Mouse (Mus musculus): ENCODE results near the gene Pi4k2b.
"Not testable (repeated sequence)": the region's sequence is repeated elsewhere in the genome, so short reads cannot be mapped to it uniquely, and the experiment has no call there.

Pi4k2b gene

DNA sequence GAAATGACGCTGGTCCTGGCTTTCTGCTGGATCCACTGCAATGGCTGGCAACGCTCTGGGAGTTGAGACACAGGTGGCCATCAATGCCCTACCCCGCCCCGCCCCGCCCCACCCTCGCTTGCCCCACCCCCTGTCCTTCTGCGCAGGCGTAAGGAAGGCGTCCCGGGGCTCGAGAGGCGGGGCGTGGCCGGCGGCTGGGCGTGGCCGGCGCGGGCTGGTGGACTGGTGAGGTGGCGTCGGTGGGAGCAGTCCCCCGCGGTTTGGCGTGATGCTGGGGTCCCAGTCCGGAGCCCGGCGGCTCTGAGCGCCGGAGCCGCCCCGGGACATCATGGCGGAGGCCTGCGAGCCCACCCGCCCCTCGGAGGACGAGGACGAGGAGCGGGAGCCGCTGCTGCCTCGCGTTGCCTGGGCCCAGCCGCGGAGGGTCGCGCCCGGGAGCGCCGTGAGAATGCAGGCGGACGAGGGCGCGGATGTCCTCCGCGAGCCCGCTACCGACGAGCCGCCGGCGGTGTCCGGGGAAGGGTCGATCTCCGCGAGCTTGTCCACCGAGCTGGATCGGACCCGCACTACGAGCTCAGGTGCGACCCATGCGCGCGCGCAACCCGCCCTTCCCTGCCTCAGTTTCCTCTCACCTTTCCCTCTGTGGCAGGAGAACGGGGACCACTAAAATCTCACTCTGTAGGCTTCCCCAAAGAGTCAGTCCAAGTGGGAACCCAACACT lies at the start of gene Pi4k2b:
Gene Pi4k2b, plus strand, starts transcription at position 184 of the 721 bp plus-strand sequence.
- peak; percentile 38 for DNase-seq (ENCODE audit: low spot score)

DNA sequence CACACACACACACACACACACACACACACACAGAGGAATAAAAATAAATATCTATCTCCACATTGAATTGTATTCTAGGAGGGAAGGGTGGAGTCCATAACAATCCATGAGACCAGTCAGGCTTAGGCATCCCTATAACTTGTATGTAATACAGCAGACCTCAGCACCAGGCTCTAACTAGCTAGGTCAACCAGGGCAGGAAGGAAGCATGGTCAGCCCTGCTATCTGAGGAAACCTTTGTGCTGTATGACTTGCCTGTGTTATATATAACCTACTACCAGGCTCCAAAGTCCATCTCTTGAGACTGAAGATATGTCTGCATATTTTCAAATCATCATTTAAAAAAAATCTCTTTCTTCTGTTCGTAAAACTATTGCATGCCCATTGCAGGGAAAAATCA lies 44.1 kb upstream of the Pi4k2b start:
- DNase-seq (ENCODE audit: low spot score) = no peak

DNA sequence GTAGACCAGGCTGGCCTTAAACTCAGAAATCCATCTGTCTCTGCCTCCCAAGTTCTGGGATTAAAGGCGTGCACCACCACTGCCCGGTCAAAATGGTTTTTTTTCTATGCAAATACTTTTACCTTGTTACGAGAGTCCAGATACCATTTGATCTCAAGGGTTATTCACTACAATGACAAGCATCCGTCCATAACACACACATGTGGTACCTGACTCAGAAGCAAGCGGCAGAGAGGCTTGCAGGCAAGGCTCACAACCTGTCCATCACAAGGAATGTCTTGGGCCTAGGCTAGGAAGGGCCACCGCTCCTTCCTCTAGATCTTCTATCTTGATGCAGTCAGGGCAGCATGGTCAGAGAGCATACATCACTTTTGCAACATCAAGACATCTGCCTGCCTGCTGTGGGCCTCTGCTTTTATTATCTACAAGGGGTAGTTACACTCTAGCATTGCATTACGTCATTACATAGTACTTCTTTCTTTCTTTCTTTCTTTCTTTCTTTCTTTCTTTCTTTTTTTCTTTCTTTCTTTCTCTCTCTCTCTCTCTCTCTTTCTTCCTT lies 43.4 kb upstream of the Pi4k2b start:
- DNase-seq (ENCODE audit: low spot score) = not testable (repeated sequence)

DNA sequence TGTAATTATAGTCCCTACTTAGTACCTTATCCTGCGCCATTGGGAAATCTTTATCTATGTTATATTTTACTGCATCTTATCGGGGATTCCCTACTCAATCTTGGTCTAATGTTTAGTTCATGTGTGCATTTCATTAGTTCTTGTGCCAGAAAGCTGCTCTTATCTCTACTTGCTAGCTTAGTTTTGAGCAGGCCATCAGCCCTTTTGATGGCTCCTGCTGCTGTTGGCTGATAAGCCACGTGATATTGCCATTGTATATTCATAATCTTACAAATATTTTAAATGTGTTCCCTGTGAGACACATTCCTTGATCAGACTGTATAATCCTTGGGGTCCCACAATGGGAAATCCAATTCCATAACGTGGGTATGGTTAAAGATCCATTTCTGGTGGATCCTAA lies 36.8 kb upstream of the Pi4k2b start:
- no peak for DNase-seq (ENCODE audit: low spot score)

DNA sequence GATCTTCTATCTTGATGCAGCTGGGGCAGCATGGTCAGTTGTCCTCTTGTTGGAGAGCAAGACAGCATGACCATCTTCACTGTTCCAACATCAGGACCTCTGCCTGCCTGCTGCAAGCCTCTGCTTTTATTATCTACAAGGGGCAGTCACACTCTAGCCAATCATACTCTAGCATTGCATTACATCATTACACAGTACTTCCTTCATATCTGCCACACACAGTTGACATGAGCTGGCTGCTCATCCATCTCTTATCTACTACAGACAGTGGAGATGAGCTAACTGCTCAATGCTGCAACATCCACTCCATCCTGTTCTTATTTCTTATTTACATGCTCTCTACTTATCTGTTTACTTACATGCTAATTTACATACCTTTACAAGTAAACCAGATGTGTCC lies 28.7 kb upstream of the Pi4k2b start:
- no peak for DNase-seq (ENCODE audit: low spot score)

DNA sequence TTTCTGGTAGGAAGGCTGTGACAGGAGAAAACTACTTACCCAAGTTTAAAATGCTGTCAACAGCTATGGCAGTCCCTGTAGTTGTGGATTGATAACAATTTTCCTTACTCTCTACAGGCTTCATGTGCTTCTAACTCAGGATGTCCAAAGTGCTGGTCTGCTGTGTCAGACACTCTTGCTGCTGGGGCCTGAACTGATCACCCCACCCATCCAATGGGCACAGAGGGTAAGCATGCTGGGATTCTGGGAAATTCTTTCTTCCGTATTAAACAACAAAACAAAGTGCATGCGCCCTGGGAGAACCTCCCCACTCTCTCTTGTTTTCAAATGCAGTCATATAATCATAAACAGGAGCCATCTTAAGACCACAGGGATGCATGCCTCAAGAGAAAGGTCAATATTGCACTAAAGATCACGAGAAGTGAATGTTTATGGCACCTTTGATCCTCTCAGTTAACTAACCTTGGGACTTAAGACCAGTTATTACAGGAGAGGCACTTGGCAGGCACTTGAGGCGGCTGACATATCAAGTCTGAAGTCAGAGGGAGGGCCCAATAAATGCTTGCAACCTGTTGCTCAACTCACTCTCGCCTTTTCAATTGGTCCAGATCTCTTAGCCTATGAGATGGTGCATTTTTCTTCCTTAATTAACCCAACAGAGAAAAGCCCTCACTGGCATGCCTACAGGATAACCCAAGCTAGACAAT lies 24.5 kb upstream of the Pi4k2b start:
- no peak for DNase-seq (ENCODE audit: low spot score)

DNA sequence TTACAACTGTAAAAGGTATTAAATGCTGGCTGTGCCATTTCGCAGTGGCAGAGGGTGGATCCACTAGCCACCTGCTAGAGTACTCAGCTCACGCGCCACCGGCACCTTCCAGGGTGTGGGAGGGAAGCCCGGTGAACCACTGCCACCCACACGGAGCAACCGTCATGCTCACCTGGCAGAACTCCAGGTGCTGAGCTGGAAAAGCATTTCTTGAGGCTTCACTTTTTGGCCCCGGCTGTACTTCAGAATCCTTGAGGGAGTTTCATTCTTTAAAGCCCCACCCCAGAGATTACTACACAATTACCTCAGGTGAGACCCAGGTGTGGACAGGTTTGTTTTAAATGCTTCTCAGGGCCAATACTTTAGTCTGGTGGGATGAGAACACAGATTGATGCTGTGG lies 20.4 kb upstream of the Pi4k2b start:
- no peak for DNase-seq (ENCODE audit: low spot score)

DNA sequence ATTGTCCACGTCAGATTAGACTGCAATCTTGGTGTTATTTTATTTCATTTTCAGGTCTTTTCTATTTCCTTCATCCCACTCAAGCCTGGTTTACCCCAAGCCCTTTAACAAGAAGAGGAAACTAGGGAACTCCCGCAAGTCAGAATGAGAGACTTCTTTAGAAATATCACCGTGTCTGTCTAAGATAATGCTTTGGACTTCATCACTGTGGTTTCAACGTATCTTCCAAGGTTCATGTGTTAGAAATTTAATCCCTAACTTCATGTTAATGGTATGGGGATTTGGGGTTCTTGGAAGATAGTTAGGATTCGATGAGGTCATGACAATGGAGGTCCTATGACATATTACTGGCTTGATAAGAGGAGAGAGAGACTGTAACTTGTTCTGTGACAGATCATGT lies 13.6 kb upstream of the Pi4k2b start:
- DNase-seq (ENCODE audit: low spot score) = no peak

DNA sequence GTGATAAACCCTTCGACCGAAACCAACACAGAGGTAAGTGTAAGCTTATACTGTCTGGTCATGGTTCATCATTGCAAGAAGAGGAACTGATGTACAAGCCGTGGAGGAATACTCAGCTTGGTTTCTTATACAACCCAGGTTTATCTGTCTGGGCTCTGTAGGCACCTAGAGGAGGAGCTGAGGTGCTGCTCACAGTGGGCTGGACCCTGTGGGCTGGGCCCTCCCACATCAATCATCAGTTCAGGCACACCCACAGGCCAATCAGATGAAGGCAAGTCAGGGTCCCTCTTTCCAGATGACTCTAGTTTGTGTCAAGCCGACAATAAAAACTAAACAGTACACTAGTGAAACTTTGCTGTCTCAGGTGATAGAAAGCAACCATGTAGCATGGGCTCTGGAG lies 8.6 kb upstream of the Pi4k2b start:
- DNase-seq (ENCODE audit: low spot score) = no peak

DNA sequence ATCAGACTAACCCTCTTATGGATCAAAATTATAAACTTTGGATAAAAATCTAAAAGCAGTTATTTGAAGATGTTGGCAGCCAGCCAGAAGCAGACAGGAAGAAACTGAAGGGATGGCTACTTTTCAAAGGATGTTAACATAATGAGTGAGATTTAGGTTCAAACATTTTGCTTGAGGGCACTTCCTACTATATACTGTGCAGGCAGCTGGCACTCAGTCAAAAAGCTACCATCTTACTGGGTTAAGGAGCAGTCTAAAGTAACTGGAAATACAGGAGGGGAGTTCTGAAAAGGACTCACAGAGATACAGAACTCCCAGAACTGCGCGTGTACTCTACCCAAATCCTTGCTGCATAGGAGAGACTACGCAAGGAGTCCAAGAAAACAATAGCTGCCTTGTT lies 5.3 kb upstream of the Pi4k2b start:
- no peak for DNase-seq (ENCODE audit: low spot score)

DNA sequence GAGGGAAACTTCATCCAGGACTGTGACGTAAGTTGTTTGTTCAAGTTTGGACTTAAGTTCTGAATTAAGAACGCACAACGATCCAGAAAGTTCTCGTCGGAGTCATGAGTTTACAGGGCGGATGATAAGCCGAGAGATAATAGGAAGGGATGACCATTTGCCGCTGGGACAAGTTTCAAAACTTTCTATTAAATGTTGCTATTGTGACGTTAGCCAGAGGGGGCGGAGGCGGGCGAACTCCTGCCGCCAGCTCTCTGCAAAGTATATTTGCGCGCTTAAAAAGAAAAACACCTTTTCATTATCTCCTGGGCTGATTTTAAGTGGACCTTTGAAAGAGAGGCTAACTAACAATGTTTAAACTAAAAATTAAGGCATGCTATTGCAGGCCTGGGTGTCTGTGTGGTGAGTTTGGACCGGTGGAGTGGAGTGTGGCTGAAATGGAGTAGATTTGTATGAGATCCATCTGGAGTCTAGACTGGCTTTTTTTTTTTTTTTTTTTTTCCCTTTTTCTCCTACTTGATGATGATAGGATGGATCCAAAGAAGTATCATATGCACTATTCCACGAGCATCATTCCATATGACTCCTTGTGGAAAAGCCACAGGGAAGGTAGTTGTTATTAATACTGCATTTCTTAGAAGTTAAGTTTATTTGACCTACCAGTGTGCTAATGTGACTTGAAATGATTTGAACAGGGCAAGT lies 889 bp downstream of the Pi4k2b start:
- no peak for DNase-seq (ENCODE audit: low spot score)

DNA sequence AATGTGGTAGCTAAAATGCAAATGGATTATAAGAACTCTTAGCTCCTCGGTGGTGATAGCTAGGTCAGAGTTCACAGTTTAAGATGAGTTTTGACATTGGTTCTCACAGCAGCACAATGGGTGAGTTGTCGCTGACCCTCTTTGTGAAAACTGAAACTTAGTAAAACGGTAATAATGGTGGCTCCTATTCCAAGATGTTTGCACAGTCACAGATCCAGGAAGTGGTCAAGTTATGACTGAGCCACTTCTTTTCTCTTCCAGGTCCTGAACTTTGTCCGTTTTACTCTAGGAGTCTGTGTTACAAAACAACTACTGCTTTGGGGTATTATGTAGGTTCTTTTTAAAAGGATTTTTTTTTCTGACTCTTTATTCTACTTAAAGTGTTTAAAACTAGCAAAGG lies 1.9 kb downstream of the Pi4k2b start:
- no peak for DNase-seq (ENCODE audit: low spot score)

DNA sequence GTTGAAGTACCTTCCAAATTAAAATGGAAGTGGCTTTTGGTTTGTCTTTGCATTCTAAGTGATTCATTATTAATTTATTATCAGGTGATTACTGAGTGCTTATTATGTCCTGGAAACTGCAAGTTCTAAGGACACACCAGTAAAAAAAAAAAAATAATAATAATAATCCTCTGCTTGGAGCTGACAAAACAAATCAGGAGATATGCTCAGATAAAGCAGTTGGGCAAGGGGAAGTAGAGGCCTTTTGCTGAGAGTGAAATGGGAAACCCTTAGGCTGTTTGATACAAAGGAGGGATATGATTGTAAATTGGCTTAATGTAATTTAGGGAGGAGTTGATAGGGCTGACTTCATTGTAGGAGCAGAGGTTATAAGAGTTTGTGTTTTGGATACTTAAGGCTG lies 5.5 kb downstream of the Pi4k2b start:
- DNase-seq (ENCODE audit: low spot score) = no peak

DNA sequence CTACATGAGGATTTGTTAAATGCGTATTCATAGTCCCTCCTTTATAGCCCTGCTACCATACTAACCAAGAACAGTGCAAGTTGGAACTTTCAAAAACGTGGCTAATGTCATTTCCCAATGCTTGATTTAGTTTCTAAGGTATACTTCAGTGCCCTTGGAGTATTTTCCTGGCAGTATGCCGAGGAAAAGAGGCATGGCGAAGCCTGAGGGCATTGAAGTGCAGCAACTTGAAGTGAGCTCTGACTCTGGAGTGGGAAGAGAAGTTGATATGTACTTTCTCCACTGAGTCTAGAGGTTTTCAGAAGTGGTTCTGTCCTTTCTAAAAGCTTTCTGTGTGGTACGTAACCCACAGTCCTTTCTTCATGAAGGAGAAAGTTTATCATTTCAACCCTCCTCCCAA lies 7.4 kb downstream of the Pi4k2b start:
- DNase-seq (ENCODE audit: low spot score) = no peak

DNA sequence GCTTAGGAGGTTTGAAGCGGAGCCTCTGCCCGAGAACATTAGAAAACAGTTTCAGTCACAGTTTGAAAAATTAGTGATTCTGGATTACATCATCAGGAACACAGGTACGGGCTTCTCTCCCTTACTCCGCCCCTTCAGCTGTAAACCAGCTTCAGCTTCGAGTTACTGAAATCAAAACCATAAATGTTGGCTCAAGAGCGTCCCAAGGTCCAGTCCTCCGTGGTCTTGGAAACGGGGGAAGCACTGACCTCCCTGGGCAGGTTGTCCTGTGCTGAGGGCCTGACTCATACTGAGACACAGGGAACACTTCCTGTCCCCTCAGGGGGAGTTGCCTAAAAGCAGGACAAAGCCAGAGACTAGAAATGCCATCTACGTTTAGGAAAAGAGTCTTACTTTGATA lies 11.8 kb downstream of the Pi4k2b start:
- DNase-seq (ENCODE audit: low spot score) = no peak

DNA sequence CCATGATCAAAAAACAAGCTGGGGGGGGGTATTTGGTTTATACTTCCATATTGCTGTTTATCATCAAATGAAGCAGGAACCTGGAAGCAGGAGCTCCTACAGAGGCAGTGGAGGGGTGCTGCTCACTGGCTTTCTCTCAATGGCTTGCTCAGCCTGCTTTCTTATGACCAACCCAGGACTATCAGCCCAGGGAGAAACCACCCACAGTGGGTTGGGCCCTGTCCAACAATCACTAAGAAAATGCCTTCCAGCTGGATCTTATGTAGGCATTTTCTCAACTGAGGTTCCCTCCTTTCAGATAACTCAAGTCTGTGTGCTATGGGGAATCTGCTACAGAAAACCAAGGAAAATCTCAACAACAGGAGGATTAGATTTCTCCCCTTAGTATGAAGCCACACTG lies 12.8 kb downstream of the Pi4k2b start:
- no peak for DNase-seq (ENCODE audit: low spot score)

DNA sequence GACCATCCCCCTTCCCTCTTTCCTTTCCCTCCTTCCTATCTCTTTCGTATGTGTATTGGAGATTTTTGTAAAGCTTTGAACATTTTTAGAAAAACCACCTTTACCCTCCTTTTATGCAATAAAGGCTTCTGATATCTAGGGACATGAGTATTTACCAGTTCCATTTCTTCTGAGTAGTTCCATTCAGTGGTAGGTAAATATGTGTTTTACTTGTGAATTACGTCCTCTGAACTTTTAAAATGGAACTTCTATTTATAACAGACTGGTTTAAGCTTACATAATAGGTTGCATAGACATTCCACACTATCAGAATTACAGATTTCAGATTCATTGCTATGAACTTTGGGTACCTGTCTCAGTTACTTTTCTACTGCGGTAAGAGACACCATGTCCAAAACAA lies 14.0 kb downstream of the Pi4k2b start:
- no peak for DNase-seq (ENCODE audit: low spot score)

DNA sequence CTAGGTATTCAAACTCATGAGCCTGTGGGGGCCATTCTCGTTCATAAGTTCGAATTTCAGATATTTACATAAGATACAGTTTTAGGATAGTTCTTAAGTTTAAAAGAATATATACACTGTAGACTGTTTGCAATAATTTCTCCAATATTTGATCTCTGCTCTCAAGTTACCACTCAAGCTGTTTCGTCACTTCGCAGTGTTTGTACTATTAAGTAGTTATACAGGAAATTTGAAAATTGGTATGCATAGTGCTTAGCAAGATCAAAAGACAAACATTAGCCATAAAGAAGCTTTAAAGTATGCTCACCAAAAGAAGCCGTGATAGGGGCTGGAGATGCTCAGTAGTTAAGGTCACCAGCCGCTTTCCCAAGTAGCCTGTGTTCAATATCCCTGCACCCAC lies 14.6 kb downstream of the Pi4k2b start:
- no peak for DNase-seq (ENCODE audit: low spot score)

DNA sequence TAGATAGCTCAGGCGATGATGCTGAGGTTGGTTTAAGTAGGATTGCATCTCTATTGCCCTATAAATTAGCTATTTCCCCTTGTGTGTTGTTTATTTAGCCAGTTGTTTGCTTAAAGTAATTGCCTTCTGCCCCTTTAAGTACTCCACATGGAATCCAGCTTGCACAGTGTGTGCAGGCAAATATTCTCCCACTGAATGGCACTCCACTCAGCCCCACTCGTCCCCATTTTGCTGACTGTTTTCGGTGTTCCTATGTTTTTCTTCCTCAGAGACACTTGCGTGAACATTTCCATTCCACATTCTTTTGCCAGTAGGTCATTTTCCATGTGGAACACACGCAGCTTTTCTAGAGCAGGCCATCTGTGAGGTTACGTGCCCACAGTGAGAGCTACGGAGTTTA lies 21.2 kb downstream of the Pi4k2b start:
- DNase-seq (ENCODE audit: low spot score) = no peak

DNA sequence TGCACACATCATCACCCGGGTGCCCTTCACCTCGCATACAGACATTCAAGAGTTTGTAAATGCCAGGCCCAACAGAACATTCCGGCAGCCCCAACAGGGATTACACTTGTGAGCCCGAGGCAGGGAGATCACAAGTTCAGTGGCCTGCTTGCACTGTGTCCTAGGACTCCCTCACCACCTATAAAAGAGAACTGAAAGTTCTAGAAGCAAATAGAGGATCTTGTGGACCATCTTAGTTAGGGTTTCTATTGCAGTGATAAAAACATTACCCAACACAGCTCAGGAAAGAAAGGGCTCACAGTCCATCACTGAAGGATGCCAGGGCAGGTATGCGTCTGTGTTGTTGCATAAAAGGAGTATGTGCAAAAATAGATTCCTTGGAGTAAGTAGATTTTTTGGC lies 32.9 kb downstream of the Pi4k2b start:
- no peak for DNase-seq (ENCODE audit: low spot score)

DNA sequence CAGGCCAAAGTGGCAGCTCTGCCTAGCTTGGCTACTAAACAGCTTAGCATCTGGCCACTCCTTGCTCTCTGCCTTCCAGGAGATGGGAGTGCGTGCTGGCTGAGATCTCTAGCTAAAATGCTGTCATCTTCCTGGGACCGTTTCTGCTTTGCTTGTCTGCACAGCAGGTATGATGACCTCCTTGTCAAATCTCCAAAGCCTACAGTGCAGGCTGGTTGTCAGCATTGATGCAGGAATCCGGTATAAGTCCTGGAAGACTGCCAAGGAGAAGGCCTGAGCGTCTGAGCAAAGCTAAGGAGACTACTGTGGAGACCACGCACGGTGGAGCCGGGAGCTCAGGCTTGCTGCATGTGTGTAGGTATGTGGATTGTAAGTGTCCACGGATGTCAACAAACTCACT lies 33.9 kb downstream of the Pi4k2b start, which contains the start of gene Zcchc4:
Gene Zcchc4, plus strand, starts transcription at position 173 of the 400 bp plus-strand sequence.
- no peak for DNase-seq (ENCODE audit: low spot score)

DNA sequence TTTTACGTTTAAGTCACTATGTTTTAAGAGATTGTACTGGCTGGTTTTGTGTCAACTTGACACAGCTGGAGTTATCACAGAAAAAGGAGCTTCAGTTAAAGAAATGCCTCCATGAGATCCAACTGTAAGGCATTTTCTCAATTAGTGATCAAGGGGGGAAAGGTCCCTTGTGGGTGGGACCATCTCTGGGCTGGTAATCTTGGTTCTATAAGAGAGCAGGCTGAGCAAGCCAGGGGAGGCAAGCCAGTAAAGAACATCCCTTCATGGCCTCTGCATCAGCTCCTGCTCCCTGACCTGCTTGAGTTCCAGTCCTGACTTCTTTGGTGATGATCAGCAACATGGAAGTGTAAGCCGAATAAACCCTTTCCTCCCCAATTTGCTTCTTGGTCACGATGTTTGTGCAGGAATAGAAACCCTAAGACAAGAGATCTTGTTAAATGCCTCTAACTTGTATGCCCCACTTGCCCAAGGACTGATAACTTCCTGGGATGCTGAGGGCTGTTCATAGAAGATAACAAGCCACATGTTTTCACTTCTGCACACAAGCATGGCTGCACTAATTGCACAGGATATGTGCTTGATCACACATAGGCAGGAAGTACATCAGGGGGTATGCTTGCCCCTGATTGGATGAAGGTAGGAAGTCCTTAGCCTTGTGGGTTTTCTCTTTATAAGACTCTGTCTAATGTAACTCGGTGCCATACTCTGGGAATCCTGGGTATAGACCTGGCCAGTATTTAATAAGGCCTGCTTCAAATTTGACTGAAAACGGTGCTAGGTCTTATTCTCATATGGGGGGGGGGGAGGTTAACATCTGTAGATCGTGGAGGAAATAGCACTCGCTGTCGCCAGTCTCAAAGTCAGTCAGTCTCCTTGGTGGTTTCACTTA lies 35.3 kb downstream of the Pi4k2b start:
- not testable (repeated sequence) for DNase-seq (ENCODE audit: low spot score)

All from urinary bladder, postnatal 10 days (tissue).